Mouse (Mus musculus) liver, postnatal 0 days (tissue): Measurements from ENCODE around the gene Sptbn2.

ENCODE experiments used
- CTCF ChIP-seq: sonication (generic); IDR thresholded peaks from 2 replicates; pipeline ENCODE4 v1.5.1; 2016; ENCODE audit warnings: antibody characterized with exemption, low read depth
- EP300 ChIP-seq: IDR thresholded peaks from 2 replicates; pipeline ENCODE4 v1.6.1; 2016; ENCODE audit warnings: antibody characterized with exemption, low read depth, mild to moderate bottlenecking

GRCm38 (mm10) chr19:4782891-4783290 is 71.9 kb downstream of the Sptbn2 start:
- TF ChIP-seq EP300: no peak
- no peak for TF ChIP-seq CTCF
